Mouse (Mus musculus): Measurements from ENCODE around the gene Cacnb2.

DNA sequence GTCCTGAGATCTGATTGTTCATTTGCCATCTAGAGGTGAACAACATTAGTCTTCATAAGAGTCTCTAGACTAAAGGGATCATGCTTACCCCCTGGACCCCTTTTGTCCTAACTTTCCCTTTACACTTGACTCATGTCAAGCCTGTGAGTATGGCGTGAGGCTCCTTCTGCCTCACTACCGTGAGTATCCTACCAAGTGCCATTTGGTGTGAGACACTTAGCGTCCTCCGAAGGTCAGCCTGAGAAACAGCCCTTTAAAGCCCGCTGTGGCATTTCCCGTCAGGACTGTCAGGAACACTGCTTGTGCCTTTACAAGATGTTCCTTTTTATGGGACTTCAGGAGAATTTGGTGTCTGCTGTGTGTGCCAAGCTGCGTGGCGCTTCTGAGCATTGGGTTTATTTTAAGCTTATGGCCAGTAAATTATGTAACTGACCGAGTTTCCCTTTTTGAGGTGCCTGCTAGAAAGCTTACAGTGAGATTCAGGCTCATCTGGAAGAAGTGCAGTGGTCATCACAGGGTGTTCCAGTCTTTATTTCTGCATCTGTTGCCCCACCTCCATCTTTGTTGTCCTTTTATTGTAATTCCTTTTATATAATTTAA, 116.3 kb downstream of the Cacnb2 start:
- no peak for TF ChIP-seq CTCF (IDR thresholded peaks at IDR 0.05; ENCODE audit: borderline replicate concordance, insufficient read depth, low read depth, low read length)
- TF ChIP-seq POLR2A (IDR thresholded peaks at IDR 0.05; ENCODE audit: borderline replicate concordance, insufficient read depth, low read length) = no peak

Measured in cerebellum, adult 2 months (tissue).